Mouse (Mus musculus) brain, embryonic 14.5 days (tissue): ENCODE results near the gene Erlec1.

ENCODE experiments used
- CTCF ChIP-seq: fragments of 200-500 bp; IDR thresholded peaks from 2 replicates; pipeline ENCODE4 v1.5.1; 2012; ENCODE audit warnings: inconsistent platforms, mild to moderate bottlenecking, moderate library complexity, borderline replicate concordance; ENCODE audit not compliant: insufficient read depth, insufficient read length; ENCODE audit errors: extremely low read depth
- POLR2A ChIP-seq: fragments of 200-500 bp; IDR thresholded peaks from 2 replicates; pipeline ENCODE4 v1.6.1; 2012; ENCODE audit warnings: mild to moderate bottlenecking, inconsistent platforms, borderline replicate concordance; ENCODE audit not compliant: poor library complexity, insufficient read depth, insufficient read length, severe bottlenecking; ENCODE audit errors: extremely low read depth

- TF ChIP-seq CTCF (no peak), POLR2A (no peak)
These were observed 10.6 kb downstream of the Erlec1 start for GRCm38 (mm10) chr11:30943522-30943921.
